Mouse (Mus musculus): ENCODE results near the gene a.
"Not testable (repeated sequence)": the region's sequence is repeated elsewhere in the genome, so short reads cannot be mapped to it uniquely, and the experiment has no call there.

a gene

DNA sequence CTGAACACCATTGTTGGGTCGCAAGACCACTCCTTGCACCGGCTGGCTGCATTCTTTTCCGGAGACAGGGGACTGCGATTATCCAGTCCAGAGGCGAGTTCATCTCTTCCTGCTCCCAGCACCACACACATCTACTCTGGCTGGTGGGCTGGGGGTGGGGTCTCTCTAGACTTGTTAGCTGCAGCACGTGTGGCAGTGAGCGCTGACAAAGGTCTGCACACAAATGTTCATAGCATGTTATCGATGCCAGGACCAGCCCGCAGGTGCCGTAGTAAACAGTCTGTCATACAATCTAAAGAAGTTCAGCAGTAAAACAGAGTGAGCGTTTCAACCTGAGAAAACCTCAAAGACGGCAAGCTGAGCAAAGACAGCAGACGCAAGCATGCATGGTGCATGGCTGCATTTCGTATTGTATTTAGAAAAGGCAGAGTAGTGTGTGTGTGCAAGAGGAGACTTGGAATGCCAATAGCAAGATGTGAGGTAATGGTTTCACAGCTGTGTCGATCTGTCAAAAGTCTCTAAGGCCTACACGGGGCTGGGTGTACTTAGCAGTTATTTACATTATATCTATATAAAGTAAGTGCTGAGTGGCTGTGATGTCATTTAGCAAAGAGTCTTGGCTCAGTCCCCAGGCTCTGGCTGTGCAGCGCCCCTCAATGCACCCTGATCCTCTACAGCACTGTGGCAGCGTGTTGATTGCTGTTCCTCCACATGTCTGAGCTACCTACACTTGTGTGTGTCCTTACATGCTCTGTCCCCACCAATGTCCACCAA, 180.9 kb downstream of the a start:
- Histone ChIP-seq H3K4me3 (replicated peaks; ENCODE audit: low read length) (no peak overlapping the region), H3K27me3 (ENCODE audit: insufficient read depth, low read length) (0 out of 2 replicates have a peak, but pooled peaks cover 2% of the 10 kb centered on the region), H3K9me3 (ENCODE audit: low read length) (no peaks in the 10 kb centered on the region), H3K36me3 (ENCODE audit: insufficient read depth, low read length) (no peaks in the 10 kb centered on the region), H3K4me1 (replicated peaks; ENCODE audit: low read depth, low read length) (no peaks in the 10 kb centered on the region)
- no peak for TF ChIP-seq CTCF (conservative IDR thresholded peaks at IDR 0.05; ENCODE audit: low read length)

DNA sequence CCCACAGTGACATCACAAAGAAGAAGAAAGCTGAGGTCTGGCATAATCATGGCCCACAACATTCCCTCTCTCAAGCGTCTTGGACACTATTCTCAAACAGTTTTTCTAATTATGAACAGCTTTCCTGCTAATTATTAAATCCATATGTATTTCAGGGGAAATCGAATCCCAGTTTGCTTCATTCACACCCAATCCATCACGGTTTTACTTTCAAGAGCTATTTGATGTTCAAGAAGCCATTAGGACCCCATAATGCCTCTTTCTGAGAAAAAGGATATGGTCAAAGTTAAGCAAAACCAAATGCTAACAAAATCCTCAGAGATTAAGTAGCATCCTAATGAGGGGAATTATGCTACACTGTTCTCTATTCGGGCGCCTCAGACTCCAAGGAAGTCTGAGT, 181.8 kb downstream of the a start:
- Histone ChIP-seq H3K4me1 (replicated peaks; ENCODE audit: low read depth, low read length) (no peaks in the 10 kb centered on the region), H3K4me3 (replicated peaks; ENCODE audit: low read length) (no peak overlapping the region), H3K9me3 (ENCODE audit: low read length) (no peaks in the 10 kb centered on the region), H3K36me3 (ENCODE audit: insufficient read depth, low read length) (no peaks in the 10 kb centered on the region), H3K27me3 (ENCODE audit: insufficient read depth, low read length) (0 out of 2 replicates have a peak, but pooled peaks cover 2% of the 10 kb centered on the region)
- TF ChIP-seq POU5F1 (IDR thresholded peaks at IDR 0.05; ENCODE audit: borderline replicate concordance, low read length): no peak
- no peak for TF ChIP-seq NANOG (IDR thresholded peaks at IDR 0.05; ENCODE audit: borderline replicate concordance, low read length)
- TF ChIP-seq CTCF (conservative IDR thresholded peaks at IDR 0.05; ENCODE audit: low read length): no peak

- no peaks in the 10 kb centered on the region for H3K4me1 ChIP-seq (replicated peaks; ENCODE audit: low read depth, low read length)
- TF ChIP-seq CTCF (conservative IDR thresholded peaks at IDR 0.05; ENCODE audit: low read length) (peak; percentile 59), NANOG (IDR thresholded peaks at IDR 0.05; ENCODE audit: borderline replicate concordance, low read length) (no peak)
- H3K27me3 ChIP-seq (ENCODE audit: insufficient read depth, low read length): no peaks in the 10 kb centered on the region
- no peak overlapping the region for H3K4me3 ChIP-seq (replicated peaks; ENCODE audit: low read length)
- H3K36me3 ChIP-seq (ENCODE audit: insufficient read depth, low read length): no peaks in the 10 kb centered on the region
- H3K9me3 ChIP-seq (ENCODE audit: low read length): peaks cover 31% of the 10 kb centered on the region
These were observed 195.4 kb downstream of the a start for GRCm38 (mm10) chr2:154986609-154987008.

DNA sequence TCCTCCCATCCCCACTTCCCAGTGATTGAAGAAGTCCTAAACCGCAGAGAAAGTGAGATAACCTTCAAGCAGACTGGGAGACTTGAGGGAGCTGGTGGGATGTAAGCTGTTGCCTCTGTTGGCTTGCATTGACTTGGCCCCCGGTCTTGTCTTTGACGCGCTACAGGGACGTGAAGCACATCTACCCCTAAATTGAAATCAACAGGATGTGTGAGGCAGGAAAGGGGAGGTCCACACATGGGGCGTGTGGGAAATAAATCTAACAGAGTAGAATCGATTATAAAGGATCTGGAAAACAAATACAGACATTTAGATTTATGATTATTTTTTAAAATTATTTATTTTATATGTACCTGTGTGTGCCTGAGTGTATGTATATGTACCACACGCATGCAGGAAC, 200.2 kb downstream of the a start:
- H3K27me3 ChIP-seq (ENCODE audit: insufficient read depth, low read length): no peaks in the 10 kb centered on the region
- no peak for TF ChIP-seq POU5F1 (IDR thresholded peaks at IDR 0.05; ENCODE audit: borderline replicate concordance, low read length)
- no peak for TF ChIP-seq CTCF (conservative IDR thresholded peaks at IDR 0.05; ENCODE audit: low read length)
- TF ChIP-seq NANOG (IDR thresholded peaks at IDR 0.05; ENCODE audit: borderline replicate concordance, low read length): no peak
- H3K9me3 ChIP-seq (ENCODE audit: low read length): no peaks in the 10 kb centered on the region
- H3K4me3 ChIP-seq (replicated peaks; ENCODE audit: low read length): no peak overlapping the region
- H3K36me3 ChIP-seq (ENCODE audit: insufficient read depth, low read length): no peaks in the 10 kb centered on the region
- no peaks in the 10 kb centered on the region for H3K4me1 ChIP-seq (replicated peaks; ENCODE audit: low read depth, low read length)

DNA sequence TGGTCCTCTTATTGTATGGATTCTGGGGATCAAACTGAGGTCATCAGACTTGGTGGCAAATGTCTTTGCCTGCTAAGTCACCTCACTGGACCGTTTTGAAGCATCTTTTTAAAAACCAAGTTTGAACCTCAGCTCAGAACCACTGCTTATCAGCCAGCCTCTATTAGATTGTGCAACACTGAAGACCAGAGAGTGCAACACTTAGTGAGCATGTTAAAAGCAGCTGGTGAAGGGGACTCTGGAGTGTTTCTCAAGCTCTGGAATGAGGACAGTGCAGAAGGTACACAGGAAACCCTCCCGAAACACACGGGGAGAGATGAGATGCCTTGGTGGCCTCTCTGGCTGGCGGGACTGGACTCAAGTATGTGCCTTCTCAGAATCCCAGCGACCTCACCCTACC, 200.9 kb downstream of the a start:
- no peak for TF ChIP-seq POU5F1 (IDR thresholded peaks at IDR 0.05; ENCODE audit: borderline replicate concordance, low read length)
- no peak for TF ChIP-seq CTCF (conservative IDR thresholded peaks at IDR 0.05; ENCODE audit: low read length)
- no peak for TF ChIP-seq NANOG (IDR thresholded peaks at IDR 0.05; ENCODE audit: borderline replicate concordance, low read length)
- no peak overlapping the region for H3K4me3 ChIP-seq (replicated peaks; ENCODE audit: low read length)
- no peaks in the 10 kb centered on the region for H3K4me1 ChIP-seq (replicated peaks; ENCODE audit: low read depth, low read length)
- no peaks in the 10 kb centered on the region for H3K9me3 ChIP-seq (ENCODE audit: low read length)
- no peaks in the 10 kb centered on the region for H3K27me3 ChIP-seq (ENCODE audit: insufficient read depth, low read length)
- H3K36me3 ChIP-seq (ENCODE audit: insufficient read depth, low read length): no peaks in the 10 kb centered on the region

GRCm38 (mm10) chr2:155005491-155005890, 214.3 kb downstream of the a start:
- no peaks in the 10 kb centered on the region for H3K36me3 ChIP-seq (ENCODE audit: insufficient read depth, low read length)
- no peaks in the 10 kb centered on the region for H3K27me3 ChIP-seq (ENCODE audit: insufficient read depth, low read length)
- no peaks in the 10 kb centered on the region for H3K4me1 ChIP-seq (replicated peaks; ENCODE audit: low read depth, low read length)
- no peaks in the 10 kb centered on the region for H3K9me3 ChIP-seq (ENCODE audit: low read length)
- no peak for TF ChIP-seq NANOG (IDR thresholded peaks at IDR 0.05; ENCODE audit: borderline replicate concordance, low read length)
- no peak for TF ChIP-seq CTCF (conservative IDR thresholded peaks at IDR 0.05; ENCODE audit: low read length)
- TF ChIP-seq POU5F1 (IDR thresholded peaks at IDR 0.05; ENCODE audit: borderline replicate concordance, low read length): no peak
- no peak overlapping the region for H3K4me3 ChIP-seq (replicated peaks; ENCODE audit: low read length)

GRCm38 (mm10) chr2:155011086-155011656, 220.0 kb downstream of the a start:
- H3K9me3 ChIP-seq (ENCODE audit: low read length): no peaks in the 10 kb centered on the region
- H3K27me3 ChIP-seq (ENCODE audit: insufficient read depth, low read length): no peaks in the 10 kb centered on the region
- TF ChIP-seq POU5F1 (IDR thresholded peaks at IDR 0.05; ENCODE audit: borderline replicate concordance, low read length) (no peak), CTCF (conservative IDR thresholded peaks at IDR 0.05; ENCODE audit: low read length) (no peak), NANOG (IDR thresholded peaks at IDR 0.05; ENCODE audit: borderline replicate concordance, low read length) (no peak)
- H3K4me1 ChIP-seq (replicated peaks; ENCODE audit: low read depth, low read length): peaks cover 6% of the 10 kb centered on the region; the same call in 1 of the 2 replicates
- no peak overlapping the region for H3K4me3 ChIP-seq (replicated peaks; ENCODE audit: low read length)
- no peaks in the 10 kb centered on the region for H3K36me3 ChIP-seq (ENCODE audit: insufficient read depth, low read length)

GRCm38 (mm10) chr2:155012991-155013390, 221.8 kb downstream of the a start:
- TF ChIP-seq POU5F1 (IDR thresholded peaks at IDR 0.05; ENCODE audit: borderline replicate concordance, low read length): no peak
- TF ChIP-seq CTCF (conservative IDR thresholded peaks at IDR 0.05; ENCODE audit: low read length): no peak
- no peak for TF ChIP-seq NANOG (IDR thresholded peaks at IDR 0.05; ENCODE audit: borderline replicate concordance, low read length)
- peaks cover 6% of the 10 kb centered on the region; the same call in 1 of the 2 replicates for H3K4me1 ChIP-seq (replicated peaks; ENCODE audit: low read depth, low read length)
- no peaks in the 10 kb centered on the region for H3K36me3 ChIP-seq (ENCODE audit: insufficient read depth, low read length)
- no peaks in the 10 kb centered on the region for H3K9me3 ChIP-seq (ENCODE audit: low read length)
- H3K4me3 ChIP-seq (replicated peaks; ENCODE audit: low read length): no peak overlapping the region
- H3K27me3 ChIP-seq (ENCODE audit: insufficient read depth, low read length): no peaks in the 10 kb centered on the region

DNA sequence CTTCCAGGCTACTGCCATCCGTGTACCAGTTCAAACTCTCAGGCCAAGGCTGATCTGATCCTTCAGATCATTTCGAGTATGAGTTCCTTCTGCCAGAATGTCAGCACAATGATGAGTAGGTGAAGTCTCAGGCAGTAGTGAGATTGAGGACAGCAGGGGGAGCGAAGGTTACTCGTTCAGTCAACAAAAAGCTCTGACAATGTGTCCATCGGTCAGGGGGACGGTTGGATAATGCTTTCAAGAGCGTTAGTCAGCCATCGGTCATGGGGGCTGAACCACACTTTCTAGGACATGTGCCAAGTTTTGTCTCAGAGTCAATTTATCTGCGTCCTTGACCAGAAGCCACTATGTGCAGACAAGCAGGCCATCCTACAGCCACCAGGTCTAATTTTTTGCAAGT, 225.5 kb downstream of the a start:
- not testable (repeated sequence) for H3K9me3 ChIP-seq (ENCODE audit: low read length); H3K4me1 ChIP-seq (replicated peaks; ENCODE audit: low read depth, low read length); H3K27me3 ChIP-seq (ENCODE audit: insufficient read depth, low read length); H3K4me3 ChIP-seq (replicated peaks; ENCODE audit: low read length); H3K36me3 ChIP-seq (ENCODE audit: insufficient read depth, low read length)

DNA sequence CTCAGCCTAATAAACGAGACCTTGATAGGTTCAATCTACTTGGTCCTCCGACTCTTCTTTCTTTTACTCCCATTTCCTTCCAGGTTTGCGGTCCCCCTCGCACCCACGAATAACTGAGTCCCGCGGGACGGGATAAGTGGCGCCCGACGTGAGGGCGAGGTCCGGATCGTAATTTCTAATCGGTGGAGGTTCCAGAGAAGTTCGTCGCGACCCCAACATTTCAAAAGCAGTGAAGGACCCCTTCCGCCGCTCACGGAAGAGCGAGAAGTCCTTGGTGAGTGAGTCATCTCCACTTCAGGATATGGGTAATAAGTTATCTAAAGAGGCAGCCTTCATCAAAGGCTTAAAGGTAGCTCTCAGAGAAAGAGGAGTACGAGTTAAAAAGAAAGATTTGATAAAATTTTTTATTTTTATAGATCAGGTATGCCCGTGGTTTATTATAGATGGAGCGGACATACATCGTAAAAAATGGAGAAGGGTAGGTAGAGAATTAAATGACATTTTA, 227.1 kb downstream of the a start, which contains the start of gene Gm14226:
Gene Gm14226 (plus strand): TSS at position 16 of the 505 bp plus-strand sequence.
- H3K27me3 ChIP-seq (ENCODE audit: insufficient read depth, low read length); H3K36me3 ChIP-seq (ENCODE audit: insufficient read depth, low read length); H3K4me3 ChIP-seq (replicated peaks; ENCODE audit: low read length); H3K4me1 ChIP-seq (replicated peaks; ENCODE audit: low read depth, low read length); H3K9me3 ChIP-seq (ENCODE audit: low read length): not testable (repeated sequence)

Measured in E14TG2a.4 (cell line).